Mouse (Mus musculus) liver, adult 2 months (tissue): Measurements from ENCODE around the gene Inpp5a.

Source experiments
- CTCF ChIP-seq: fragments of 200-500 bp; IDR thresholded peaks from 2 replicates; pipeline ENCODE4 v1.5.1; 2011; ENCODE audit warnings: low read depth, low read length, control low read depth
- POLR2A ChIP-seq: fragments of 200-500 bp; IDR thresholded peaks from 2 replicates; pipeline ENCODE4 v1.6.1; 2011; ENCODE audit warnings: low read length, control low read depth; ENCODE audit not compliant: insufficient read depth; ENCODE audit errors: extremely low read depth

DNA sequence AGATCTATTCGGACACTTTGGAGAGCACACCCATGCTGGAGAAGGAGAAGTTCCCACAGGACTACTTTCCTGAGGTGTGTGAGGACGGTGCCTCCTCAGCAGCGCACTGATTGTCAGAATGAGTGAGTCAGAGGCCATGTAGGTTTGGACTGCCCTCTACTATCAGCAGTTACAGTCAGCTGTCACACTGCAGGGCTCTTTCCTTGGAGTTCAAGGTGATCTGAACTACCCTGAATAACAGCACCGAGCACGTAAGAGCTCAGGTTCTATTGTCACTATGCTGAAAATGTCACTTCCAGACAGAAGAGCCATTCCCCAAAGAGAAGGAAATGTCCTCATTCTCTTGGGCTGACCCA lies 127.7 kb downstream of the Inpp5a start:
- TF ChIP-seq CTCF (no peak), POLR2A (no peak)
